9 mouse cellular contexts compared by ENCODE assay signal in the genomic region with DNA sequence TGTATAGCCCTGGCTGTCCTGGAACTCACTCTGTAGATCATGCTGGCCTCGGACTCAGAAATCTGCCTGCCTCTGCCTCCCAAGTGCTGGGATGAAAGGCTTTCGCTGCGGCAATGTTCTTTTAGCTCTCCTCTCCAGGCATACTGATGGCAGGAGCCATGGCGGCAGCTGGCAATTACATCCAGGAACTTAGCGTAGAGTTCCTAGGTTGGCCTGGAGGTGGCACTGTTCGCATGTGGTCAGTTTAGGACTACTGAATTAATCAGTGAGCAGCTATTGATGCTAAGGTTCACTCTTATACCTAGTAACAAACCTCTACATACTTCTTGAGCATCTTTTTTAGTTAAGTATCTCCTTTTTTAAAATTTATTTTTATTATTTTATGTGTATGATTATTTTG. TPM values are rescaled to one million over a fixed set of nuclear protein-coding genes. Genes with fewer than 3 reads are reported as not detected.
DNase-seq lines count a peak whose midpoint lies in the region; ATAC-seq and TF ChIP-seq lines count a peak whose summit lies in the region.
"Had no signal": no experiment of that assay in that cellular context is flagged by ENCODE, and none has a peak within 500 bp of the region (broad histone marks: within the 10 kb centered on the region; RNA-seq: fewer than 3 reads in every experiment).

No protein-coding gene starts in this region.

- ATAC-seq in kidney, postnatal 0 days (replicated peaks; ENCODE audit: low FRiP score, low read depth) = no peak
- ATAC-seq in liver, embryonic 13.5 days (ENCODE audit: low read depth) = no peak

- peaks cover 0 to 2% of the 10 kb centered on the region in 2 experiments; a peak in 1 of 4 replicates for H3K4me1 ChIP-seq in ES-E14 (ENCODE audit: control insufficient read depth in 2 of 2, insufficient read depth in 2 of 2, low read length in 2 of 2, poor library complexity in 1 of 2)
- peaks cover 10% of the 10 kb centered on the region for H3K4me1 ChIP-seq in kidney, postnatal 0 days (replicated peaks; ENCODE audit: insufficient read depth, low read length)
- H3K4me1 ChIP-seq in liver, embryonic 13.5 days (replicated peaks) = peaks cover 22% of the 10 kb centered on the region

- no peak overlapping the region for H3K27ac ChIP-seq in ES-E14 (ENCODE audit: insufficient read depth, low read depth, low read length, poor library complexity, severe bottlenecking)
- no peak overlapping the region for H3K27ac ChIP-seq in kidney, postnatal 0 days
- H3K27ac ChIP-seq in liver, embryonic 13.5 days = no peak overlapping the region
- H3K27ac ChIP-seq: limb, embryonic 12.5 days had no signal

- no peak overlapping the region for H3K4me2 ChIP-seq in kidney, postnatal 0 days (ENCODE audit: low read length)
- H3K4me2 ChIP-seq in liver, embryonic 13.5 days = no peak overlapping the region
- H3K4me2 ChIP-seq: limb, embryonic 12.5 days had no signal

- H3K36me3 ChIP-seq in ES-E14 (ENCODE audit: control insufficient read depth, insufficient read depth, low read length, poor library complexity, severe bottlenecking) = no peaks in the 10 kb centered on the region
- H3K36me3 ChIP-seq in kidney, postnatal 0 days (ENCODE audit: insufficient read depth, low read length) = no peaks in the 10 kb centered on the region
- no peaks in the 10 kb centered on the region for H3K36me3 ChIP-seq in liver, embryonic 13.5 days
- H3K36me3 ChIP-seq: limb, embryonic 12.5 days had no signal

- in situ Hi-C loops in ES-E14 (cut with MboI; ENCODE audit: low sequenced_read_pairs in 2 of 2, unreplicated experiment in 2 of 2) = loop anchor here in 1 of 2 experiments (10.0 kb wide), 1 partner anchor 122 kb away; no protein-coding TSS in a partner anchor

- DNase-seq in B cell, adult 2 months = peak; percentile 87 to 89
- no peak for DNase-seq in ES-E14 (ENCODE audit: low read depth, low spot score)
- peak; percentile 66 for DNase-seq in cerebellum, adult 11 months
- DNase-seq in frontal cortex, postnatal 25 days (ENCODE audit: low spot score in 2 of 2) = peak; percentile 50 to 70
- DNase-seq in kidney, postnatal 0 days (ENCODE audit: low spot score) = peak; percentile 91
- peak; percentile 54 for DNase-seq in liver, embryonic 13.5 days
- peak; percentile 84 to 85 for DNase-seq in right cerebral cortex, adult 2 months (ENCODE audit: low spot score in 2 of 2)
- DNase-seq in urinary bladder, postnatal 25 days (ENCODE audit: low spot score) = peak; percentile 77

- 28% methylated on average over 6 of the region's 6 CpGs for WGBS in kidney, postnatal 0 days
- 8% methylated on average over 6 of the region's 6 CpGs for WGBS in liver, embryonic 13.5 days (ENCODE audit: insufficient replicate concordance)

- H3K27me3 ChIP-seq in kidney, postnatal 0 days (ENCODE audit: insufficient read depth, low read length) = no peaks in the 10 kb centered on the region
- no peaks in the 10 kb centered on the region for H3K27me3 ChIP-seq in liver, embryonic 13.5 days
- H3K27me3 ChIP-seq: limb, embryonic 12.5 days had no signal

- H3K4me3 ChIP-seq in ES-E14 (ENCODE audit: insufficient read depth in 1 of 2, low read depth in 1 of 2, low read length in 2 of 2, poor library complexity in 1 of 2, severe bottlenecking in 1 of 2) = no peak overlapping the region
- H3K4me3 ChIP-seq in kidney, postnatal 0 days (replicated peaks; ENCODE audit: low read depth, low read length) = no peak overlapping the region
- H3K4me3 ChIP-seq in liver, embryonic 13.5 days (replicated peaks) = no peak overlapping the region
- H3K4me3 ChIP-seq: limb, embryonic 12.5 days had no signal

- TF ChIP-seq CTCF in kidney, postnatal 0 days (IDR thresholded peaks at IDR 0.05; ENCODE audit: low read depth) = peak; percentile 89

- H3K9me3 ChIP-seq in ES-E14 (ENCODE audit: control insufficient read depth, insufficient read depth, low read depth, low read length) = no peaks in the 10 kb centered on the region
- no peaks in the 10 kb centered on the region for H3K9me3 ChIP-seq in kidney, postnatal 0 days (replicated peaks; ENCODE audit: low read length)
- no peaks in the 10 kb centered on the region for H3K9me3 ChIP-seq in liver, embryonic 13.5 days (replicated peaks)
- H3K9me3 ChIP-seq: limb, embryonic 12.5 days had no signal

- peak overlapping the region; percentile 38; the same call in 1 of the 2 replicates for H3K9ac ChIP-seq in ES-E14 (ENCODE audit: insufficient read depth, low read depth, low read length, poor library complexity, severe bottlenecking)
- no peak overlapping the region for H3K9ac ChIP-seq in kidney, postnatal 0 days (ENCODE audit: low read depth, low read length)
- no peak overlapping the region for H3K9ac ChIP-seq in liver, embryonic 13.5 days
- H3K9ac ChIP-seq: limb, embryonic 12.5 days had no signal

TF ChIP-seq in ES-E14, 5 proteins besides CTCF, POLR2A, EP300 and RAD21:
- TF ChIP-seq CHD2 (IDR thresholded peaks at IDR 0.05; ENCODE audit: low read depth, low read length) (no peak), HCFC1 (IDR thresholded peaks at IDR 0.05; ENCODE audit: borderline replicate concordance, insufficient read depth, low read length) (no peak), ZNF384 (IDR thresholded peaks at IDR 0.05; ENCODE audit: low read depth, low read length) (peak; percentile 65; the same call in 1 of the 2 replicates), MAFK (IDR thresholded peaks at IDR 0.05; ENCODE audit: insufficient read depth, low read depth, low read length) (no peak), ZC3H11A (IDR thresholded peaks at IDR 0.05; ENCODE audit: borderline replicate concordance, low read depth, low read length) (0 out of 2 replicates have a peak, but pooled peaks have one; percentile 7)

RNA-seq across cellular contexts. Expression of a gene that starts 3.5 kb away (rescaled TPM):
- total RNA-seq in ES-E14 (2012; rRNA removed) = 2.3 and 2.4 TPM in 2 replicates
- 2.7 TPM in 2 replicates for polyA plus RNA-seq in kidney, postnatal 0 days (2015; fragmentation: Nextera tagmentation; extraction: Ambion mirVana)
- polyA plus RNA-seq in liver, embryonic 13.5 days (2015; fragmentation: Nextera tagmentation; extraction: Ambion mirVana) = 0.31 and 0.37 TPM in 2 replicates

RNA-seq across cellular contexts. Expression of a gene that starts 31.4 kb away (rescaled TPM):
- 135 and 170 TPM in 2 replicates for total RNA-seq in ES-E14 (2012; rRNA removed)
- polyA plus RNA-seq in kidney, postnatal 0 days (2015; fragmentation: Nextera tagmentation; extraction: Ambion mirVana) = 77.0 and 83.7 TPM in 2 replicates
- polyA plus RNA-seq in liver, embryonic 13.5 days (2015; fragmentation: Nextera tagmentation; extraction: Ambion mirVana) = 13.1 and 15.6 TPM in 2 replicates

RNA-seq across cellular contexts. Expression of a gene that starts 43.9 kb away (rescaled TPM):
- total RNA-seq in ES-E14 (2012; rRNA removed) = 38.2 and 41.5 TPM in 2 replicates
- polyA plus RNA-seq in kidney, postnatal 0 days (2015; fragmentation: Nextera tagmentation; extraction: Ambion mirVana) = 29.8 and 32.9 TPM in 2 replicates
- polyA plus RNA-seq in liver, embryonic 13.5 days (2015; fragmentation: Nextera tagmentation; extraction: Ambion mirVana) = 22.5 and 25.3 TPM in 2 replicates

RNA-seq across cellular contexts. Expression of a gene that starts 47.7 kb away (rescaled TPM):
- 17.4 and 23.2 TPM in 2 replicates for total RNA-seq in ES-E14 (2012; rRNA removed)
- polyA plus RNA-seq in kidney, postnatal 0 days (2015; fragmentation: Nextera tagmentation; extraction: Ambion mirVana) = 9.3 and 10.5 TPM in 2 replicates
- 1.5 and 1.6 TPM in 2 replicates for polyA plus RNA-seq in liver, embryonic 13.5 days (2015; fragmentation: Nextera tagmentation; extraction: Ambion mirVana)
